Mouse (Mus musculus): Measurements from ENCODE around the gene Abcg4.

Gene Abcg4

DNA sequence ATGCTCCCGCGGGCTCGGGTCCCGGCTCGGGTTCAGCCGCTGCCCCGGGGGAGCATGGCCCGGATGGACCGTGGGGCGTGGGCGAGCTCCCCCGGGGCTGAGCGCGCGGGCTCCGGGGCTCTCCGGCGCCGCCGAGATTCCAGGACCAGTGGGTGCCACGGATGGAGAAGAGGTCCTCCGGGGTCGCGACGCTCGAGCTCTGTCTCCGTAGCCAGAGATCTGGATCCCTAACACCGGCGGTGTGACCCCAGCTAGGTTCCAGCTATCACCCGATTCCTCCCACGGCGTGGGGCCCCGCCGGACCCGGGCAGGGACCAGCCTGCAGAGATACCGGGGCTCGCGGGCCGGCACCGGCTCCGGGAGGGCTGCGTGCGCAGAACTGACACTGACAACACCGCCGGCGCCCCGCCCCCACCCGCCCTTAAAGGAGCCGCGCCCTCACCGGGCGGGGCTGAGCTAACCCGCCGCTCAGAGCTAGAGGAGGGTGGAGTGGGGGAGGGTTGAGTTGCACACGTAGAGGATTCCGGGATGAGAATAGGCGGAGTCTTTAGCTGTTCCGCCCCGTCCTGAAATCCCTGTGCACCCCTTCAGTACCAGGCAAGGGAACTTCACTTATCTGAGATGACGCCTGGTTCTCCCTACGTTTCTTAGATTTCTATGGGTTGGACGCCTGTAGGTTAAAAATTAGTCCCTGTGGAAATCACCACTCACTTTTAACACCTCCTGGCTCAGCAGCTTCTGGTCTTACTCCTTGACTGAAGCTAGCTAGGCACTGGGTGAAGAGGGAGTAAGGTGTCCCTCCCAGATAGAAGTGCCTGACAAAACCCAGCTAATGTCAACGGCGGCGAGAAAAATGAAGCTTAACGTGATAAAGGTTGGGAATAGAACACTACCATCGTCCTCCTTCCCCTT is 31.7 kb upstream of the Abcg4 start, which contains the start of gene C2cd2l:
TSS of gene C2cd2l (minus strand) at position 399 of the 912 bp plus-strand sequence.
- in situ Hi-C loops (cut with MboI, MseI): no loop called here

DNA sequence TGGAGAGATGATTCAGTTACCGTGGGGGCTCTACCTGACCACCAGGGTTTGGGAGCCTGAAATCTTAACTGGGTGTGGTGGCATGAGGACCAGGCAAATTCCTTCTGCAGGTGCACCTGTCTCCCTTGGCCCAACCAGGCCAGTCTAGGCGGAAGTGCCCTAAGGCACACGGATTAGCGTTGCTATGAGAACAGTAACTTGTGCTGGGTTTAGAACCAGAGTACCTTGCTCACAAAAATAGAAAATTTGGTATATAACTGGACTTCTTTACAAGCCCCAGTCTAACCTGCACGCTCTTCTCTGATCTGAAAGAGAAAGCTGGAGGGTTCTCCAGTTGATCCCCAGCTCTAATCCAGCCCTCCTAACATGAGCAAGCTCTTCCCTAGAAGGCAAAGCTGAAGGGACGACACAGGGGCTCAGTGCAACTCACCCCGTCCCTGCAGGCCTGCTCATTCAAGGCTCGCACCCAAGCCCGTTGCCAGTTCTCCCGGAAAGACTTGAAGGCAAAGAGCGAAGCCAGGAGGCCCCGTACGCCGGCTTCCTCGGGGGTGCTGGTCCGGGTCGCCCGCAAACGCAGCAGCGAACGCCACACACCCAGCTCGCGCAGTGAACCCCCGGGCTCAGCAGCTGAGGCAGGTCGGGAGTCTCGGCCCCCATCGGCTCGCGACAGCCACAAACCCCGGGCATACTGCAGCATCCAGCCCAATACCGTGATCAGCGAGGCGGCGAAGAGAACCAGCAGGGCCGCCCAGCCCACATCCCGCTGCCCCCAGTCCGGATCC is 30.9 kb upstream of the Abcg4 start:
- in situ Hi-C loops (cut with MboI, MseI): no loop called here

DNA sequence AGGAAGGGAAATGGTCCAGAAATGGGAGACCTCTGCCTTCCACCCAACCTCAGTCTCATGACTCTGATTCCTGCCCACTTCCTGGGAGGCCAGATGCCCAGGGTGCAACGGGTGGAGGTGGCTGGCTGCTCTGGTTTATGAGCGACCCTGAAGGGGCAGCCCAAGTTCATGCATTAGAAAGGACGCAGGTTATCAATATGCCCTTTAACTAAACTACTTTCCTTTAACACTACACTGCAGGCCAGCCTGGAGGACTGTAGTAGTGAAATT is 30.3 kb upstream of the Abcg4 start:
- in situ Hi-C loops (cut with MboI, MseI): no loop called here

DNA sequence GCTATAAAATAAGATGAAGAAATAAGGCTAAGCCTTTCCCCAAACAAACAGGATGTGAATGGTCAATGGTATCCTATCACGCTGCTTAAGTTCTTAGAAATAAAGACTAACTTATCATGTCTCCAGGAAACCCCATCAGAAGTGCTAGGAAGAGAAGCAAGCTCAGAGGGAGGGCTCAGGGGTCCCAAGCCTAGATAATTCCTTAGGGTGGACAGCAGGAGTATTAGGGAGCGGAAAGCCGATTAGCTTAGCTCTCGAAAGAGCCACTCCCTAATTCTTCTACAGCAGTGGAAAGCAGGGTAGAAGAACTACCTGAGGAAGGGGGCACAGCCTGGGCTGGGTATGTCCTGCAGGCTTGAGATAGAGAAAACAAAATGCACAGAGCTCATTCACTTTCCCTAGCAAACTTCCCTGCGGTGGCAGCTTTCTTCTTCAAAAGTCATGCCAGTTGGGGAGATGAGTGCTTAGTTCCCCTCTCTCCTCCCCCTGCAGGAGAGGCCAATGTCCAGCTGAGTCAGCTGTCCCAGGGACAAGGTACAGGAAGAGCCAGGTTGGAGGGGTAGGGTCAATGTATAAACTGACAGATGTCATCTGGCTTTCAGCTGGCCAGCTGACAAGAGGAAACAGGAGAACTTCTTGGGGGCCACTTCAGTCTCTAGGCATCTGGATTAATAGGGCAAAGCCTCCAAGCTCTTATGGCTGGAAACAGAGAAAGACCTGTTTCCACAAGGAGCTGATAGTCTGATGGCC is 29.8 kb upstream of the Abcg4 start:
- in situ Hi-C loops (cut with MboI, MseI): no loop called here

DNA sequence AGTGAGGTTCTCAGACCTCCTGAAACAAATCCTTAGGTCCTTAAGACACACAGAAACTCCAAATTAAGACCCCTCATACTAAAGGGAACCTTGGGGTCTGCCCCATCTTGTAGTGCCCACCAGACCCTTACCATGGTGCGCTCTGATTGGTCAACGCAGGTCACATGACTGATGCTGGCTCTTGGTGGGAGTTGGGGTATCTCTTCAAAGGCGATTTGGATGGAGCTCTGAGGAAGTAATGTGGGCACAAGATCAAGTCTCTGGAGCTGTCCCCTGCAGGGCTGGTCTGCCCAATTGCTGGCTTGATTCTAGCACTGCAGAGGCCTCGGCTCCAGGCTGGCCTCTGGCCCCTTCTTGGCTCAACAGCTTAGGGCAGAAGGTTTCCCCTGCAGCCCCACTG is 29.0 kb upstream of the Abcg4 start:
- in situ Hi-C loops (cut with MboI, MseI): no loop called here

DNA sequence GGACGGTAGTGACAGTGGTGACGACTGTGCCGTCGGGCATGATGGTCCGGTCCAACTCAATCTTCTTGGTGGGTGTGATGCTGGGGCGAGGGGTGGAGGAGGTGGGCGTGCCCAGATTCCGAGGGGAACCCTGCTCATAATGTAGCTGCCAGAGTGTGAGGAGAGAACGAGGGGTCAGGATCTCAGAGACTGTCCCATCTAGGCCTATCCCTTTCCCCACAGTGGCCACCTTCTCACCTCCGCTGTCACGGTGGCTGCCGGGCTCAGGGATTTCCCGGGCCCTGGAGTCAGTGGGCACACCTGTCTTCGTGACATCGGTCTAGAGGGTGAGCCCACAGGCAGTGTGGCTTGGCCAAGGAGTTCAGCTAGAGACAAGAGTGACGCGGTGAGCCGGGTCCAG is 26.5 kb upstream of the Abcg4 start:
- in situ Hi-C loops (cut with MboI, MseI): no loop called here

DNA sequence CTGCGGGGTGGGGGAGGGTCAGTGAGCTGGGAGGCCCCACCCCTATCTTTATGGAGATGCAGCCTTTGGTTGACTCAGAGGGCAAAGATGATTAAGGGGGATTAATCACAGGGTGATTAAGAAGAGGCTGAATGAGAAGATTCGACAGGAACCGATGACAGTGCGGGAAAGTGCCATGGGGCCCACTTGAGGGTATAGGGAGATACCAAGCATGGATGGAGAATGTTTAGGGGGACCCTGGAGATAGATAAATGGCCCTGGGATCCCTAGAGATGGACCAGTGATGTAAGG is 25.8 kb upstream of the Abcg4 start:
- in situ Hi-C loops (cut with MboI, MseI): no loop called here

DNA sequence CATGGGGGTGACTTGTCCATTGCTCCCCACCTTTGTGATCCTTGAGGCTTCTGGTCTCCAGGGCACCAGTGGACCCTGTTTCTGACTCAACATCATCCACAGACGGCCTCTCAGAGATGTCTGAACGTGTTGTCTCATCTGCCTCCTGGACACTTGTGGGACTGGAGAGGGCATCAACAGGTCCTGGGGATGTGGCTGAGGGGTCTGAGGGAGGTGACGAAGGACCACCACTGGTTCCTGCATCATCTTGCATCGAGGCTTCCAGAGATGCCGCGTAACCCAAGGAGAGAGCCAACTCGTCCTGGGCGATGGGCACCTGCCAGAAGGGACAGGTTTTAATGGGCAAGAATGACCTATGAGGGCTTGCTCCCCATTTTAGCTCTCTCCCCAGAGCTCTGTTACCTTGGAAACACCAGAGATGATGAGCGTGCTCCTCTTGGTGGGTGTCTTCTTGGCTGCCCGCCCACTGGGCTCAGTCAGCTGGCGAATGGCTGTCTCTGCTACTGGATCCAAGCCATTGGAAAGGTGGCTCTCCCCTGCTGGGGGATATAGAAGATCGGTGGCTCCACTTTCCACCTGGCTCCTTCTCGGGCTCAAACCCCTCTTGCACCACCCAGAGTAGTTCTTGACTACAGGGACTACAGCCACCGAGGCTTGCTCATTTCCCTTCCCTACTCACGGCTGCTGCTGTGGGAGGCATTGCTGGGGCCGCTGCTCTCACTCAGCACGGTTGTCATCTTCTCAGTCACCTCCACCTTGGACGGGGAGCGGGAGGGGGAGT is 25.3 kb upstream of the Abcg4 start:
- in situ Hi-C loops (cut with MboI, MseI): no loop called here

DNA sequence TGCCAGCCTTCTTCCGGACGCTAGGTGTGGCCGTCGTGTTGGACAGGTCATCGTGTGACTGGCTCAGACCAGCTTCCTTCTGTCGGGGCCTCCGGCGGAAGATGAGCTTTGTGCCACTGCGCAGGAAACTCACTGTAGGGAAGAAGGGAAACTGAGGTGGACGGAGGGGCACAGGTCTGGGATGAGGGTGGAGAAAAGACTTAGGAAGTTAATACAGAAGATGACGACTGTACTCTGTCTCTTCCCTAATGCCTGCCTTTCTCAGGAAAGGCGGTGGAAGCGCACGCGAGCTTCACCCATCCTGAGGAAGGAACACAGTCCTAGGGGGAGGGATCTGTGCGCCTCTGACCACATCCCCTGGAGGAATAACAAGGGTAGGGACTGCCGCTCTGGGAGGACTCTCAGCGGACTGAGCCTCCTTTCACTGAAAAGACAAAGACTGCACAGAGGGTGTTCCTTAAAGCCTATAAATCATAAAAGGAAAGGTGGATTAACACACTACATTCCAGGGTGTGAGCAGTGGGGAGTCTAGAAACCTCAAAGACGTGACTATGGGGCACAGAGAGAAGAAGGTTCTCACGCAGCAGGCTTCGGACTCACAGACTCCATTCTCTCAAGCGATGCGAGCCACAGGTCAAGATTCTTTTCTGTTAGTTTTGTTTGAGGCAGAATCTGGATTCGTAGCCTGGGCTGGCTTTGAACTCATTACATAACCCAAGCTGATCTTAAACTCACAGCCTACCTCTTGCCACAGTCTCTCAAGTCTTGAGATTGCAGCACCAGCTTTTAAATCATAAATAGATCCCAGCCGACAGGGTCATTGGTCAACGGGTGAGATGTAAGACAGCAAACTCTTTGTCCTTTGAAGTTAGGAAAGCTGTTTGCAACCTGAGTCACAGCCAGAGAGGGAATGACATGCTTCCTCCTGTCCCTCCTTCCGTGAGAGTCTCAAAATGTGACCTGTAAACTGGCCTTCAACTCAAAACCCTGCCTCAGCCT is 23.0 kb upstream of the Abcg4 start:
- in situ Hi-C loops (cut with MboI, MseI): no loop called here

DNA sequence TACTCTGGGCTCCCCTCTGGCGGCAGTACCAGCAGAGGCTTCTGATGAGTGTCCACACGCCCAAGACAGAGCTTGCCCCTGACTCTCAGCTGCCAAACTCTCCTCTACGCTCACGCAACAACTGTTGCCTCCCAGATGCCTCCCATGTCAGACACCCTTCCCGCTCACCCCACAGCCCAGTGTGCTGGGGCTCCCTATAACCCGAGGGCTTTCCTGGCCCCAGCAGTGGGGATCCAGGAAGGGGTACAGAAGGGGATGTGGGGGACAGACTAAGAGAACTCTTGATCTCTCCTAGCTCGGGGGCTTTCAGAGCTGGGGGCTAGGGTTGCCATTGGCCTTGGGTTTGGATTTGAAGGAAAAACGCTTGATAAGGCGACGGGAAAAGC is 22.3 kb upstream of the Abcg4 start:
- in situ Hi-C loops (cut with MboI, MseI): no loop called here

DNA sequence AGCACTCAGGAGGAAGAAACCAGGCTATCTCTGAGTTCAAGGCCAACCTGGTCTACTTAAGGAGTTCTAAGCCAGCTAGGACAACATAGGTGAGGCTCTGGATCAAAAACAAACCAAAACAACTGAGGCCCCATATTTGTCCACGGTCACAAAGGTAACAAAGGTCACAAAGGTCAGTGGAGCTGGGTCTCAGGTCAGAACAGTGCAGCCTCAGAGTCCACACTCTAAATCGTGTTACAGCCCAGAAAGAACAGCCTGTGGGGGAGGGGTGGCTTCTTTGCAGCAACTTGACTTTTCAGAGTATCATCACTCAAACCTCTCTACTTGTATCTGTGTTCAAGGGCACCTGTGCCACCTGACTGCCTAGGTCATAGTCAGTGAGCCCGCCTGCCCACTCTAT is 21.3 kb upstream of the Abcg4 start:
- in situ Hi-C loops (cut with MboI, MseI): loop anchor here (10.0 kb wide), 1 partner anchor 295 kb away; no protein-coding TSS in a partner anchor

DNA sequence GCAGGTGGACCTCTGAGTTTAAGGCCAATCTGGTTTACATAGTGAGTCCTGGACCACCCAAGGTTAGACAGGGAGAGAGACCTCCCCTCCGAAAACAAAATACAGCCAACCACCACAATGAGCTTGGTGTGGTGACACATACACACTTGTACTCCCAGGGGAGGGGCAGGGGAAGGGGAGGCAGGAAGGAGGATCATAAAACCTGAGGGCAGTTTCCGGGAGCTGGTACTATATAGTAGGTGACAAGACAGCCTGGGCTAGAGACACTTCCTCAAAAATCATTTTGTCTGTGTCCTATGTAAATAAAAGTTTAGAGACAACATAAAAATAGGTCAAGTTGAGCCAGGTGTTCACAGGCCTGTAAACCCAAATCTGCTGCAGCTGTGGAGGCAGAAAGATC is 18.8 kb upstream of the Abcg4 start:
- in situ Hi-C loops (cut with MboI, MseI): loop anchor here (10.0 kb wide), 1 partner anchor 292 kb away; no protein-coding TSS in a partner anchor

DNA sequence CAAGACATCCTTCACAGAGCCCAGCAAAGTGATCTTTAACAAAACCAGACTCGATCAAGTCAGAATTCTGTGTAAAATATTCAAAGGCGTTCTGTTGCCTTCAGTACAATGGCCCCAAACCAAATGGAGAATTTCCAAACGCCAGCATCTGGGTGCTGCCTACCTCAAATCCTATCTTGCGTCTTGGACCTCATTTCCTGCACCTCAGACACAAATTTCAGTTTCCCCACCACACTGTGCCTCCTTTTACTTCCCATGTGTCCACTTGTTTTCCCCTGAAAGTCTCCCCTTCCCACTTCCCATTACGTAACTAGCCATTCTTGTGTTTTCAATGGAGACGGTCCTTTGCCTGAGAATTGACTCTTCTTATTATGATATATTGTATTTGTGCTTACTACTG is 18.1 kb upstream of the Abcg4 start:
- in situ Hi-C loops (cut with MboI, MseI): loop anchor here (10.0 kb wide), 1 partner anchor 292 kb away; no protein-coding TSS in a partner anchor

DNA sequence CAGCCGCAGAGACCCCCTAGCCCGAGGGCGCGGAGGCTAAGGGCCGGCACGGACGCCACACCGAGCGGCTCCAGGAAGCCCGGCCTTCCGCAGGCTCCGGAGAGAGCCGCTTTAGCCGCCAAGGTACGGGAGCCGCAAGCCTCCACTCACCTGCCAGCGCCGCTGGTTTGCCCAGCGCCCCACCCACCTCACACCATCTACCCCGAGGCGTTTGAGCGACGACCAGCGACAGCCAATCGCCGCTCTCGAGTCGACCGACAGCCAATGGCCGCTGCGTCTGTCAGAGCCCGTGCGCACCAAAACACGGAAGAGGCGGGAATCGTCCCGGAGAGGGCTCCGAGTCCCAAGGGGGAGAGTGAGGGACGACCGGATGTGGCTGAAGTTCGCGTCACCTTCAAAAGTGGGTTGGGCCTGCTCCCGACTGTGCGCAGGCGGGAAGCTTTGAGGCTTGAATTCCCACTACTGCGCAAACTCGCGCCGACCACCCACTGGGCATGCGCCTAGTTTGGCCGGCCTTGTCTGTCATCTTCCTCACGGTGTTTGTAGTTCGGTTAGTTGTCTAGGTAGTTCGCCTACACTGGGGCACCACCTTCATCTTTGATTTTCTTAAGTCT is 17.2 kb upstream of the Abcg4 start, which contains the start of gene Hinfp:
TSS of gene Hinfp (minus strand) at position 206 of the 614 bp plus-strand sequence.
- in situ Hi-C loops (cut with MboI, MseI): loop anchor here (10.0 kb wide), 1 partner anchor 291 kb away; no protein-coding TSS in a partner anchor

DNA sequence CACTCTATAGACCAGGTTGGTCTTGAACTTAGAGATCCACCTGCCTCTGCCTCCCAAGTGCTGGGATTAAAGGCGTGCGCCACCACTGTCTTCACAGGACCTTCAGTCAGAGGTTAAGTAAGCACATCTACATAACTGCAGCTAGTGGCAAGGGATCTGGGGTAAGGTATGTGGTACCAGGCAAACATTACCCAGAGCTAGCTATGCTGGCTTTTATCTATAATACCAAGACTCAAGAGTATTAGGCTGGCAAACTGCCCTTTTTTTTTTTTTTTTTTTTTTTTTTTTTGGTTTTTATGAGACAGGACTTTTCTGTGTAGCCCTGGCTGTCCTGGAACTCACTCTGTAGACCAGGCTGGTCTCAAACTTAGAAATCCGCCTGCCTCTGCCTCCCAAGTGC is 11.6 kb upstream of the Abcg4 start:
- in situ Hi-C loops (cut with MboI, MseI): loop anchor here (10.0 kb wide), 1 partner anchor 285 kb away; no protein-coding TSS in a partner anchor

DNA sequence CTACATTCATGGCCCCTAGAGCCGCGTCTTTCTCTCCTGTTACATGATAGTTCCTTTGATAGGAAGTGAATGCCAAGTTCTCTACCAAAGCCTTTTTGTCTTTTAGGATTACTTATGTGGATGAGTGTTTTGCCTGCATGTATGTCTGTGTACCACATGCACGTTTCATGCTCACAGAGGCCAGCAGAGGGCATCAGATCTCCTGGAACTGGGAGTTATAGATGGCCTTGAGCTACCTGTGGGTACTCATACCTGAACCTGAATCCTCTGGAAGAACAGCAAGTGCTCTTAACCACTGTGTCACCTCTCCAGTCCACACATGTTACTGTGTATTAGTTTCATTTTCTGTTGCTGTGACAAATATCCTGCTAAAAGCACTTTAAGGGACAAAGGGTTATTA is 4.1 kb upstream of the Abcg4 start:
- in situ Hi-C loops (cut with MboI, MseI): loop anchor here (5.0 kb wide), 2 partner anchors 40 to 60 kb away; partner anchors contain the start of gene Pdzd3

DNA sequence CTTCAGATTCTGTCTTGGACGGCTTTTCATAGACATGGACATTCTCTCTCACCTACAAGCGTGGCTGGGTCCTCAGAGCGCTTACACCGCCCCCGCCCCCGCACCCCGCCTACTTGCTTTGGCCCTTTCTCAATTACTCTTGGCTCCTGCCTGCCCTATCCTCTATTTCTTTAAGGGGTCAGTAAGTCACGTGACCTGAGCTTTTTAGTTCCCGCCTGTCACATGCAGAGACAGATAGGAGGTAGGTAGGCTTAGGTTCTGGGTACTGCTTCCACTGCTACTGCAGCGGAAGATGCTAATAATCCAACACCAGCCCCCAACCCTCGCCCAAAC is 510 bp upstream of the Abcg4 start:
- in situ Hi-C loops (cut with MboI, MseI): no loop called here

DNA sequence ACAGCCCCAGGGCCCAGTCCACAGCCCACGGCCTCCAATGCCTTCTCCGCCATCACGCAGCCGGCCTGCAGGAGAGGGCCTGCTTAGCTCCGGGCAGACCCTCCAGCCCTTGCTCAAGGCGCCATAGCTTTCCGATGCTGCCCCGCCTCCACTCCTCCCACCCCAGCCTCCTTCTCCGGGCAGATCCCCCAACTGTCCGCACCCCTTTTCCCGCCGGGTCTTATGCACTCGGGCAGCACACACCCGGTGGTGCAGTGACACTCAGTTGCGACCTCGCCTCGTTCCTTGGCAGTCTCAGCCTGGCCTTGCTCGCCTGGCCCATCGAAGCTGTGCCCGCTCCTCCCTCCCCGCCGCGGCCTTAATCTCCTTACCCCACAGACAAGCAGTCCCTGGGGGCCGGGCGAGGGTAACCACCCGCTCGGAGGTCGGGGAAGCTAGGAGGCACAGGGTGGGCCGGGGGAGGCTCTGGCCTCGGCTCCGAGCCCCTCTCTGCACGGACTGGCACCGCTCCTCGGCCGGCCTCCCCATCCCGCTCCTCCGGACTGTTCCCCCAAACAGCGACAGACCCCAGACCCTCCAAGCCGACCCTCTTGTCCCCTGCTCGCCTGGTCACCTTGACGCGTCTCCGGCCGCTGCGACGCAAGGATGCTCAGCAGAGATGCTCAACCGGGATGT is 877 bp downstream of the Abcg4 start:
- in situ Hi-C loops (cut with MboI, MseI): no loop called here

DNA sequence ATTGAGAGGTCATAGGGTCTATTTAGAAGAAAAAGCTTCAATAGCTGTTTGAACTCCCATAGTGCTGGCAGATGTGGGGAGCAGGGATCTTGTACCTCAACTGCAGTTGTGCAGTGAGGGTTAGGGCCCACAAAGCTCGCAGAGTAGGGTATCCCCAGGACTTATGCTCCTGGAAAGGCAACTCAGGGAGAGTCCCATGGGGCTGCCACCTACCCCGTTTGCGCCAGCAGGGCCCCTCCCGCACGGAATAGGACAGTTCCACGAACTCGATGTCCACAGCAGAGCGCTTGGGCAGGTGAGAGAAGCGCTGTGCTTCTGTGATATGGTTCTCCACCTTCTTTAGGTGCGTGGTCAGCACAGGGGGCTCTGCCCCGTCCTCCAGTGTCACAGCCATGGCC is 1.4 kb downstream of the Abcg4 start:
- in situ Hi-C loops (cut with MboI, MseI): no loop called here
